Mouse (Mus musculus): ENCODE results near the gene Cldn16.
"Not testable (repeated sequence)": the region's sequence is repeated elsewhere in the genome, so short reads cannot be mapped to it uniquely, and the experiment has no call there.

Cldn16 gene

DNA sequence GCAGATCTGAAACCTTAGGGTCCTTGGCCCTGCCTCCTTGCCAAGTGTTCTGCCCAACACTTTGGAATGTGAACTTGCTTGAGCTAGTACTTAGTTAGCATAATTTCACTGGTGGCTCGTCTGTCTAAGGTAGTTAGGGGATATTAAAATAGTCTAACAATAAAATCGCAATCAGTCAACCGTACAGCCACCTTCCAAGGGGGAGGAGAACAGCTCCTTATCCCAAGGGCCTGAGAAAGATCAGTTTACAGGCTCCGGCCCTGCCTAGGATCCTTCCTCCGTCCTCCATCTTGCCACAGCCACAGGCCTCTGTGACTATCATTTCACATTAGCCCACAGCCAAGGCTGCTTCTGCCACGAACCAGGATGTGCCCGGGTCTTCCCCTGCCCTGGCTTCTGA is at the start of gene Cldn16:
Cldn16 (plus strand) TSS at position 301 of the 400 bp plus-strand sequence.
- no peak for DNase-seq

GRCm38 (mm10) chr16:26418616-26419015 is 44.3 kb upstream of the Cldn16 start:
- no peak for DNase-seq

GRCm38 (mm10) chr16:26422078-26422477 is 40.9 kb upstream of the Cldn16 start:
- no peak for DNase-seq

DNA sequence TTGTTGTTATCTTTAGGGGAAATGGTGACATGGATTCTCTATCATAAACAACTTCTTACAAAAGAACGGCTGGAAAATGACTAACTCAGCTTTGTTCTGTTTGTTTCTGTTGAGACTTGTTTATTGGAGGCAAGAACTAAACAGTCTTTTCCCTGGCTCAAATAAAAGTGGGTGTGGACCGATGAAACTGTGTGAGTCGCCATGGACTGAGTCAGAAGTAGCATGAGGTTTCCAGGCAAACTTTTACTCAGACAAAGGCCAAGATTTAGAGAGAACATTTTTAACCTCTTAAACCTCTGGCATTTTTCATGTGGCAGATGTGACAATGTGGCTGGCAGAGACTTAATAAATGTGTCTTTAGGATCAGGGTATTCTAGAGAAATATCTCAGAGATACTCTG is 32.7 kb upstream of the Cldn16 start:
- DNase-seq, result no peak

DNA sequence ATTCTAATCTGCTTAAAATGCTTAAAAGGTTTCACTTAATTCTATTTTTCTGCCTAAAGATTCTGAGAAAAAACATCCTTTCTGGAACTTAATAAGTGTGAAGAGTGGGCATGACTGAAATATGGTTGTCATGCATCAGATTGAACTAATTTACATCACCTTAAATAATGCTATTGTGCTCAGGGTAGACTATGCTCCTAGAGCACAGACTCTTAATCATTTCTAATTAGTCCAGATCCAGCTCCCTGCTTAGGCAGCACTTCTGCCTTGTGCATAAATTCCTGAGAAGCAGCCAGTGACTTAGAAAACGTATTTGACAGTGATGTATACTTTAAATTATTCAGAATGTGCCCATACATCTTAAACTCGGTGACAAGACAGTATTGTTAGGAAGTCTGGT is 29.4 kb upstream of the Cldn16 start:
- no peak for DNase-seq

DNA sequence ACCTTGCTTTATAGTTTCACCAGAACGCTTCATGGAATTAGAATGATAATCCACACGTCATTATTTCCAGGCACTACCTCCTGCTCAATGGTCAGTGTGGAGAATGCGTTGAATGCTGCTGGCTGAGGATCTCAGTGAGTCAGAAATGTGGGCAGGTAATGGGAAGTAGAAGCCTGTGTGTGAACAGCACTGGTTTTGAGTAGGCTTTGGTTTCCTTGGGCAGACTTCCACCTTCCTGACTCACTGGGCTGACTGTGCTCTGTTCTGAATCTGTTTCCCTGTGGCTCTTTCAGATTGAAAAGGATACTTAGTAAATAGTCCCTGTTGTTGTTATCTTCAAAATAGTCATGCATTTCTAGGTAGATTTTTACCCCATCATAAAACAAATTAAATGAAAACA is 22.9 kb upstream of the Cldn16 start:
- no peak for DNase-seq

- DNase-seq, result no peak
These were observed 21.8 kb upstream of the Cldn16 start for GRCm38 (mm10) chr16:26441156-26441555.

DNA sequence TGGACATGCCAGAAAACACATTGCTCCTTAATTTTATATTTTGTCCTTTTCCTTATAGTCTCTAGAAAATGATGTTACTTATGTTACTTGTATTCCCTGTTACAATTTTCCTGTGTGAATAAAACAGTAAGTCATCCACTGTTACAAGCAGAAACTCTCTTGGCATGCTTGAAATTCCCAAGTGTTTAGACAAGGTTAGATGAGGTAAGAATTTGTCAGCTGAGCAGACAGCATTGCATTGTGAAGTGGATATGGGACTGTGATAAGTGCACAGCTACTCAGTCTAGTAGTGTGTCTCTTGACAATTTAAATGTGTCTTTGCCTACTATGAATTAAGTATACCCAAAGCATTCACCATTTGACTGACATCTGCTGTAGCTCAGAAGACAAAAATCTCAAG is 18.1 kb upstream of the Cldn16 start:
- no peak for DNase-seq

- DNase-seq, result no peak
These were observed 15.3 kb upstream of the Cldn16 start for GRCm38 (mm10) chr16:26447594-26447993.

- DNase-seq, result no peak
These were observed 8.8 kb upstream of the Cldn16 start for GRCm38 (mm10) chr16:26454163-26454562.

DNA sequence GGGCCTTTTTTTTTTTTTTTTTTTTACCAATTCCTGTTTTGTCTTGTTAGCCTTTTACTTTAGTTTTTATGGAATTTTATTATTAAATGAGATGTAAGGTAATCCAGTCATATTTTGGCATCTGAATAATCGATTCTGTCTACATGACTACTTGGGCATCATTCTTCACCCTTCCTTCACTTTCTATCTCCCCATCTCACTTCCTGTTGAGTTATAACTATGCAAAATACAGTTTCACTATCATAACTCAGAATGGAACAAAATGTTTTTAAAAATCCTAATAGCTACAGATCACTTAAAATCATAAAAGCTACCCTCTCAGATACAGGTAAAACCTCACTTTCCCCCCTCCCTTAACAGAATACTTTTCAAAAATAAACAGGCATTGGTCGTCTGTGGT is 6.8 kb upstream of the Cldn16 start:
- DNase-seq, result no peak

GRCm38 (mm10) chr16:26466535-26466934 is 3.6 kb downstream of the Cldn16 start:
- DNase-seq, result no peak

DNA sequence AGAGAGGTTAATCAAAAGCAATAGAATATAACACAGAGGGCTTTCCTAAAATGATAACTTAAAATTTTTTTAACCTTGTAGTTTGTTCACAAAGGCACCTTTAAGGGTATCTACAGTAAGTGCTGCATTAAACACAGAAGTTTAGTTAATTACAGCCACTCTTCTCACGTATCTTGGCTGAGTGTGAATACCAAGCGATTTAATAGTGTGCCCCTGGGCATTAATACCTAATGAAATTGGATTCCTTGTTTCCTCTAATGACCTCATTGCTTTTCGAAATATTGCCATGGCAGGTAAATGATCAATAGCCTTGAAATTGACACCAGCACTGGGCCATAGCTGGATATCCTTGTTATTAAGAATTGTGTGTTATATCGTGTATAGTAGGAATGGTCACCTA is 8.3 kb downstream of the Cldn16 start:
- DNase-seq, result no peak

GRCm38 (mm10) chr16:26495721-26496120 is 32.8 kb downstream of the Cldn16 start:
- DNase-seq, result no peak

DNA sequence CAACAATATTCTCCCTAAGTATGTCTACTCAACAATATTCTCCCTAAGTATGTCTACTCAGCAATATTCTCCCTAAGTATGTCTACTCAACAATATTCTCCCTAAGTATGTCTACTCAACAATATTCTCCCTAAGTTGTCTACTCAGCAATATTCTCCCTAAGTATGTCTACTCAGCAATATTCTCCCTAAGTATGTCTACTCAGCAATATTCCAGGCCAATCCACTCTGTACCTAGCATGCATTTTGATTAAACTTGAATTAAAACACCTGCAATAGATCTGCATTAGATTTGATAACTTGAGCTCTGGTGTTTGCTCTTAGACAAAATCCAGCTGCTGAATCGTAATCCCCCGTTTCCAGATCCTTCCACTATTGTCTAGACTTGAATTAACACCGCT is 36.8 kb downstream of the Cldn16 start:
- not testable (repeated sequence) for DNase-seq

DNA sequence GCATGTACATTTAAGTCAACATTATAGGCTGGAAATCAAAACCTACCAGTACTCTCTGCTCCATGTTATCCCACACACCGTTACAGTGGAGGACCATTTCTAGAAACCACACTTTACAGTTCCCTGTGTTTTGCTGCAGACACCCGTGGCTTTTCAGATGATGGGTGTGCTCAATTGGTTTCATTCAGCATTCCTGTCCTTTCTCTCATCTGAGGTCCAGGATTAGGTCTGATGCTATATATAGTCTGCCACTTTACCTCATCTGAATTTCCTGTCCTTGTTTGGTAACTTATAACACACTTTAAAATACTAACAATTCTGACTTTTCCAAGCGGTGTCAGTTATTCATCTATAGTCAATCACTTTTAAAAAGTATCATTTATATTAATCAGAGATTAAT is 37.8 kb downstream of the Cldn16 start:
- no peak for DNase-seq

- DNase-seq, result no peak
These were observed 42.0 kb downstream of the Cldn16 start for GRCm38 (mm10) chr16:26504961-26505360.

GRCm38 (mm10) chr16:26519596-26519995 is 56.7 kb downstream of the Cldn16 start:
- no peak for DNase-seq

DNA sequence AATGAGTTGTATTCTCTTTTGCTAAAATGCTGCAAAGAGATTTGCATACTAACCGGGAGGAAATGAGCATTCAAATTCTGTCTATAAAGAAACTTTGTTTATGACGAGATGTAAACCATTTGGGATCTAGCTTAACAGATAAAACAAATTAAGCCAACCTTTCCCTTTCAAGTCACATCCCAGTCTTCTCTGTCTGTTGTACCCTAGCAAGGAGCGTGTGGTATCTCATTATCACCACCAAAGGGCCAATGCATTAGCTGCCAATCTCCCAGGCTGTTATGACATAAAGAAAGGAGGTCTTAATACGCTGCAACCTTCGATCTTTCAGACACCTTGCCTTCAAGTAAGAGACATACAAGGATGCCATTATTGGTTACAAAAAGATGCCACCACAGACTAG is 62.9 kb downstream of the Cldn16 start:
- no peak for DNase-seq

DNA sequence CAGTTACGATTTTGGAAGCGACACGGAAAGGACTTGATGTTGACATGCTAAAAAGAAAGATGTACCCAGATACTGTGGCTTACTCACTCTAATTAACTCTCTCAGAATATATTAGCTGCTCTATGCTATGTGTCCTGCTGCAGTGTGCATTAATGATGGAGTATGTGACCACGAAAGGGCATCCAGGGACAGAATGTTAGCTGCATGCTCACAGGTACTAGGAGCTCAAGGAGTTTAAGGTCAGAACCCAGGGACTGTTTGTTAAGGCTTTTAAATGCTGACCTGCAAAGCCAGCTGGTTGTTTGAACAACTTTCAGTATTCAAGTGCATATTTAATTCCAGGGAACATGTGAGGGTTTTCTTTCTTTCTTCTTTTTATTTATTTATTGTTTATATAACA is 63.7 kb downstream of the Cldn16 start, which contains the start of gene Tmem207:
Tmem207 (minus strand) TSS at position 101 of the 400 bp plus-strand sequence.
- no peak for DNase-seq

- no peak for DNase-seq
These were observed 65.2 kb downstream of the Cldn16 start for GRCm38 (mm10) chr16:26527931-26528666.

GRCm38 (mm10) chr16:26530451-26530850 is 67.5 kb downstream of the Cldn16 start:
- no peak for DNase-seq

DNA sequence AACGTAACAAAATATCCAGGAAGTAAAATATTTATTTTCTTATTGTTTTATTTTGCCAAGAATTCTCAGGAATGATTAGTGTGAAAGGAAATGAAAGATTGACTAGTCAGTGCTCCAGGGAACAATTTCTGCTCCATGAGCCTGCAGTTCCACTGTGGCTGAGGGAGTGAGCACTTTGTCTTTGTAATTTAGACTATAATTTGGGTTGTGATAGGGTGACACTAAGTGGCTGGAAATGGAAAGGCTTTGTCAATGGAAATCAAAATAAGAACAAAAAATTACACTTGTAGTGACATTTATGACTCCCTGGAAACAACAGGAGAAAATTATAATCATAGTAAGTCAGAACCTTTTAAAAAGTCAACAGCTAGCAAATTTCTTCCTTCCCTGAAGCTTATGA is 69.4 kb downstream of the Cldn16 start:
- DNase-seq, result no peak
